In genomic region chr2:30629860-30630259, GRCm38 (mm10) we compare ENCODE assay signal across 16 mouse cellular contexts. TPM values are rescaled to one million over a fixed set of nuclear protein-coding genes. Genes with fewer than 3 reads are reported as not detected.
A peak's percentile ranks its signal among the peaks of the same experiment; 100 is the strongest.
DNase-seq lines count a peak whose midpoint lies in the region; ATAC-seq and TF ChIP-seq lines count a peak whose summit lies in the region.
"Had no signal": no experiment of that assay in that cellular context is flagged by ENCODE, and none has a peak within 500 bp of the region (broad histone marks: within the 10 kb centered on the region; RNA-seq: fewer than 3 reads in every experiment).

No protein-coding gene starts in this region.

- 73% methylated on average over 4 of the region's 4 CpGs for WGBS in embryonic facial prominence, embryonic 15.5 days
- 74% methylated on average over 4 of the region's 4 CpGs for WGBS in forebrain, embryonic 15.5 days
- 63% methylated on average over 4 of the region's 4 CpGs for WGBS in hindbrain, postnatal 0 days
- 66% methylated on average over 4 of the region's 4 CpGs for WGBS in neural tube, embryonic 13.5 days

- H3K4me3 ChIP-seq in embryonic facial prominence, embryonic 15.5 days (replicated peaks): no peak overlapping the region
- no peak overlapping the region for H3K4me3 ChIP-seq in forebrain, embryonic 15.5 days
- no peak overlapping the region for H3K4me3 ChIP-seq in hindbrain, postnatal 0 days (ENCODE audit: low read length)
- H3K4me3 ChIP-seq in neural tube, embryonic 13.5 days: no peak overlapping the region
- H3K4me3 ChIP-seq: heart, adult 2 months; lung, embryonic 15.5 days; megakaryocyte, embryonic 14.5 days had no signal

- H3K27me3 ChIP-seq in embryonic facial prominence, embryonic 15.5 days: no peaks in the 10 kb centered on the region
- no peaks in the 10 kb centered on the region for H3K27me3 ChIP-seq in forebrain, embryonic 15.5 days
- no peaks in the 10 kb centered on the region for H3K27me3 ChIP-seq in hindbrain, postnatal 0 days (ENCODE audit: insufficient read depth, low read length)
- H3K27me3 ChIP-seq in neural tube, embryonic 13.5 days: no peaks in the 10 kb centered on the region
- H3K27me3 ChIP-seq: lung, embryonic 15.5 days; Patski had no signal

- no peak for TF ChIP-seq CTCF in hindbrain, postnatal 0 days (IDR thresholded peaks at IDR 0.05; ENCODE audit: low read depth)

- no peaks in the 10 kb centered on the region for H3K9me3 ChIP-seq in embryonic facial prominence, embryonic 15.5 days (replicated peaks)
- no peaks in the 10 kb centered on the region for H3K9me3 ChIP-seq in forebrain, embryonic 15.5 days
- no peaks in the 10 kb centered on the region for H3K9me3 ChIP-seq in hindbrain, postnatal 0 days (ENCODE audit: low read length)
- H3K9me3 ChIP-seq in neural tube, embryonic 13.5 days: no peaks in the 10 kb centered on the region
- H3K9me3 ChIP-seq: lung, embryonic 15.5 days had no signal

- no peak for DNase-seq in hindbrain, postnatal 0 days (ENCODE audit: low spot score)
- DNase-seq in left cerebral cortex, adult 18-20 months (ENCODE audit: low spot score in 2 of 2): no peak
- DNase-seq in adrenal gland, adult (ENCODE audit: inconsistent age in 2 of 2, low spot score in 1 of 2): no peak
- DNase-seq: cerebellum, adult 11-12 months; heart, adult 2 months; kidney, adult 18-20 months; layer of hippocampus, postnatal 36 days; right cerebral cortex, postnatal 25 days had no signal

- H3K4me1 ChIP-seq in embryonic facial prominence, embryonic 15.5 days: no peaks in the 10 kb centered on the region
- H3K4me1 ChIP-seq in forebrain, embryonic 15.5 days: peaks cover 25% of the 10 kb centered on the region
- 0 out of 2 replicates have a peak, but pooled peaks cover 6% of the 10 kb centered on the region for H3K4me1 ChIP-seq in hindbrain, postnatal 0 days (ENCODE audit: insufficient read depth, low read length)
- H3K4me1 ChIP-seq in neural tube, embryonic 13.5 days (replicated peaks): peaks cover 33% of the 10 kb centered on the region

- H3K27ac ChIP-seq in embryonic facial prominence, embryonic 15.5 days (replicated peaks): no peak overlapping the region
- peak overlapping the region; percentile 80 for H3K27ac ChIP-seq in forebrain, embryonic 15.5 days (replicated peaks)
- H3K27ac ChIP-seq in hindbrain, postnatal 0 days: peak overlapping the region; percentile 78
- H3K27ac ChIP-seq in neural tube, embryonic 13.5 days (replicated peaks): peak overlapping the region; percentile 91
- H3K27ac ChIP-seq: heart, adult 2 months; lung, embryonic 15.5 days had no signal

- peak; percentile 39 for ATAC-seq in embryonic facial prominence, embryonic 15.5 days (ENCODE audit: insufficient number of reproducible peaks, low FRiP score, low TSS enrichment, low read depth)
- ATAC-seq in forebrain, embryonic 15.5 days (replicated peaks): no peak
- ATAC-seq in hindbrain, postnatal 0 days: peak; percentile 46; the same call in 1 of the 2 replicates
- ATAC-seq in neural tube, embryonic 13.5 days (ENCODE audit: low read depth): peak; percentile 40
- ATAC-seq in CD4-positive, CD25-positive, alpha-beta regulatory T cell, adult 4 months: no peak
- ATAC-seq: Patski had no signal

- H3K36me3 ChIP-seq in embryonic facial prominence, embryonic 15.5 days: no peaks in the 10 kb centered on the region
- H3K36me3 ChIP-seq in forebrain, embryonic 15.5 days: no peaks in the 10 kb centered on the region
- H3K36me3 ChIP-seq in hindbrain, postnatal 0 days (ENCODE audit: insufficient read depth, low read length): no peaks in the 10 kb centered on the region
- no peaks in the 10 kb centered on the region for H3K36me3 ChIP-seq in neural tube, embryonic 13.5 days
- H3K36me3 ChIP-seq: lung, embryonic 15.5 days had no signal

- no peak overlapping the region for H3K9ac ChIP-seq in embryonic facial prominence, embryonic 15.5 days
- no peak overlapping the region for H3K9ac ChIP-seq in forebrain, embryonic 15.5 days (replicated peaks)
- H3K9ac ChIP-seq in hindbrain, postnatal 0 days (replicated peaks; ENCODE audit: low read length): no peak overlapping the region
- peak overlapping the region; percentile 39 for H3K9ac ChIP-seq in neural tube, embryonic 13.5 days
- H3K9ac ChIP-seq: lung, embryonic 15.5 days had no signal

- no peak overlapping the region for H3K4me2 ChIP-seq in embryonic facial prominence, embryonic 15.5 days (replicated peaks)
- no peak overlapping the region for H3K4me2 ChIP-seq in forebrain, embryonic 15.5 days (replicated peaks)
- no peak overlapping the region for H3K4me2 ChIP-seq in hindbrain, postnatal 0 days (ENCODE audit: low read depth, low read length)
- no peak overlapping the region for H3K4me2 ChIP-seq in neural tube, embryonic 13.5 days
- H3K4me2 ChIP-seq: liver, embryonic 11.5 days; lung, embryonic 15.5 days had no signal

RNA-seq across cellular contexts. Expression of gene Cstad, which starts 35.0 kb away (rescaled TPM):
- polyA plus RNA-seq in embryonic facial prominence, embryonic 15.5 days (2015; fragmentation: Nextera tagmentation; extraction: Ambion mirVana): 1.8 and 3.2 TPM in 2 replicates
- polyA plus RNA-seq in forebrain, embryonic 15.5 days (2015; fragmentation: Nextera tagmentation; extraction: Ambion mirVana): 0.63 and 1.4 TPM in 2 replicates
- total RNA-seq in hindbrain, postnatal 0 days (2014; rRNA removed): 1.3 and 4.6 TPM in 2 replicates
- 0.54 TPM in 1 of 2 replicates, not detected in the other for polyA plus RNA-seq in hindbrain, postnatal 0 days (2015; fragmentation: Nextera tagmentation; extraction: Ambion mirVana)
- polyA plus RNA-seq in neural tube, embryonic 13.5 days (2015; fragmentation: Nextera tagmentation; extraction: Ambion mirVana): 0.39 and 0.98 TPM in 2 replicates
- 1 to 10 TPM; 2.0 to 5.4 TPM for polyA plus RNA-seq in CD4-positive, CD25-positive, alpha-beta regulatory T cell, adult 4 months (2017; shearing (Covaris generic))
- 1 to 10 TPM; 3.1 to 4.0 TPM for total RNA-seq in left cerebral cortex, adult 18-20 months (2021)
- polyA plus RNA-seq: liver, embryonic 11.5 days had no signal

Comparison
In these comparisons a context has a peak if more than half of its experiments do, and no peak if none do; other contexts are left out.
1. ATAC-seq: peak in embryonic facial prominence, embryonic 15.5 days (single experiment), hindbrain, postnatal 0 days (single experiment) and neural tube, embryonic 13.5 days (single experiment); none in forebrain, embryonic 15.5 days (single experiment) and CD4-positive, CD25-positive, alpha-beta regulatory T cell, adult 4 months (single experiment).